Mouse (Mus musculus): ENCODE data around the gene Usp10. TPM values are rescaled to one million over a fixed set of nuclear protein-coding genes. Genes with fewer than 3 reads are reported as not detected.
A peak's percentile ranks its signal among the peaks of the same experiment; 100 is the strongest.

Usp10 gene
- total and polyA plus RNA-seq, 3 experiments = 227 to 398 (median 263) TPM

- Histone ChIP-seq H3K27ac (ENCODE audit: control insufficient read depth, low read depth, low read length) (peak within 1 kb of the TSS; percentile 81), H3K4me1 (ENCODE audit: control insufficient read depth in 1 of 2, insufficient read depth in 2 of 2, low read length in 2 of 2) (peaks cover 12 to 36% of the 10 kb centered on the region in 2 experiments), H3K27me3 (ENCODE audit: control insufficient read depth in 1 of 2, insufficient read depth in 2 of 2, low read length in 2 of 2) (no peaks in the 10 kb centered on the region), H3K36me3 (ENCODE audit: control insufficient read depth in 1 of 2, insufficient read depth in 2 of 2, low read length in 2 of 2) (peaks cover 6 to 36% of the 10 kb centered on the region in 2 experiments; a peak in 3 of 4 replicates), H3K79me2 (ENCODE audit: control insufficient read depth, insufficient read depth, low read length, poor library complexity) (peaks cover 50% of the 10 kb centered on the region), H3K4me3 (ENCODE audit: control insufficient read depth in 1 of 2, insufficient read depth in 1 of 2, low read depth in 2 of 2, low read length in 2 of 2) (peak within 1 kb of the TSS; percentile 63 to 93), H3K9me3 (replicated peaks; ENCODE audit: insufficient read depth, low read length) (no peaks in the 10 kb centered on the region), H3K9ac (ENCODE audit: control insufficient read depth, low read depth, low read length, poor library complexity, severe bottlenecking) (peak within 1 kb of the TSS; percentile 92)
- TF ChIP-seq NRF1 (IDR thresholded peaks at IDR 0.05; ENCODE audit: insufficient read depth, low read depth, low read length, poor library complexity, severe bottlenecking) = peak; percentile 96
- peak; percentile 32; the same call in 1 of the 2 replicates for TF ChIP-seq TBP (IDR thresholded peaks at IDR 0.05; ENCODE audit: low read depth, low read length)
- peak; percentile 77 to 89; a peak in 2 of 4 replicates for TF ChIP-seq POLR2A (IDR thresholded peaks at IDR 0.05; ENCODE audit: control insufficient read depth in 1 of 2, insufficient read depth in 1 of 2, low read depth in 1 of 2, low read length in 2 of 2, poor library complexity in 1 of 2)
- no peak for TF ChIP-seq E2F4 (IDR thresholded peaks at IDR 0.05; ENCODE audit: borderline replicate concordance, low read depth, low read length)
- TF ChIP-seq MAZ (IDR thresholded peaks at IDR 0.05; ENCODE audit: low read depth, low read length) = peak; percentile 24; the same call in 1 of the 2 replicates
- TF ChIP-seq SIN3A (IDR thresholded peaks at IDR 0.05; ENCODE audit: low read length) = peak; percentile 66
- TF ChIP-seq ZMIZ1 (IDR thresholded peaks at IDR 0.05; ENCODE audit: low read depth, low read length) = peak; percentile 41
- no peak; the same call in 1 of the 2 replicates for TF ChIP-seq KAT2A (conservative IDR thresholded peaks at IDR 0.05; ENCODE audit: low read depth, low read length)
- peak; percentile 16; the same call in 1 of the 2 replicates for TF ChIP-seq ETS1 (IDR thresholded peaks at IDR 0.05; ENCODE audit: low read depth, low read length)
- TF ChIP-seq ZC3H11A (IDR thresholded peaks at IDR 0.05; ENCODE audit: low read depth, low read length) = no peak
- TF ChIP-seq NELFE (IDR thresholded peaks at IDR 0.05; ENCODE audit: low read depth, low read length) = peak; percentile 92
- peak; percentile 20; the same call in 1 of the 2 replicates for TF ChIP-seq MAX (IDR thresholded peaks at IDR 0.05; ENCODE audit: low read length)
- no peak for TF ChIP-seq USF1 (IDR thresholded peaks at IDR 0.05; ENCODE audit: low read depth, low read length)
- TF ChIP-seq UBTF (IDR thresholded peaks at IDR 0.05; ENCODE audit: borderline replicate concordance, insufficient read depth, low read depth, low read length) = 0 out of 2 replicates have a peak, but pooled peaks have one; percentile 33
- 0 out of 4 replicates have a peak, but pooled peaks of 1 of the 2 experiments have one; percentile 7 for TF ChIP-seq EP300 (IDR thresholded peaks at IDR 0.05; ENCODE audit: low read depth in 1 of 2, low read length in 2 of 2)
- TF ChIP-seq MXI1 (IDR thresholded peaks at IDR 0.05; ENCODE audit: low read depth, low read length) = peak; percentile 17; the same call in 1 of the 2 replicates
- 0 out of 2 replicates have a peak, but pooled peaks have one; percentile 5 for TF ChIP-seq TCF12 (IDR thresholded peaks at IDR 0.05; ENCODE audit: low read depth, low read length)
- DNase-seq (ENCODE audit: low read depth, low spot score) = peak; percentile 91
Observed at GRCm38 (mm10) chr8:119910547-119911257, 542 bp downstream of the Usp10 start, which contains the start of gene Gm20388. TSS of gene Gm20388 (plus strand) at chr8:119910841.
